Mouse (Mus musculus) fibroblast of lung, adult 2 months (primary cell): ENCODE data around the gene Vmn1r36.
"Not testable (repeated sequence)": the region's sequence is repeated elsewhere in the genome, so short reads cannot be mapped to it uniquely, and the experiment has no call there.

Experiments used
- DNase-seq: peaks from one replicate; pipeline ENCODE4 v3.0.0-alpha.2; 2011; ENCODE audit warnings: low read depth

Vmn1r36 gene

GRCm38 (mm10) chr6:66719068-66719467 lies at the start of gene Vmn1r36:
TSS of gene Vmn1r36 (minus strand) at chr6:66719168.
- not testable (repeated sequence) for DNase-seq

DNA sequence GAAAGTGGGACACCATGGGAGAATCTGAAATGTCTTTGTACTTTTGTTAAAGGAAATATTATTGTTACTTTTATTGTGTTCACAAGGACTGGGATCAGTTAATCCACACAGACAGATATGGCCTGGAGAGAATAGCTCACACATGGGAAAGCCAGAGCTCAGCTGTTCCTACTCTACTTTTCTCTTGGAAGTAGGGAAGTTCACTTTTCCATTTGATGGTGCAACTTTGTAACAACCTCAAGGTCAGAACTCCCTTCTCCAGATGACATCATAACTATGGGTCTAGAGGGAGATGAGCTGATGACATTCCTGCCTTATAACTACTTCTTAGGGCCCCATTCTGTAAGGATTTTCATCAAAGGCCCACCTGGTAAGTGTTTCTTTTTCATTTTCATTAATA lies 10.1 kb upstream of the Vmn1r36 start, which contains the start of gene Vmn1r37:
Vmn1r37 (plus strand) TSS at position 301 of the 400 bp plus-strand sequence.
- DNase-seq: not testable (repeated sequence)

DNA sequence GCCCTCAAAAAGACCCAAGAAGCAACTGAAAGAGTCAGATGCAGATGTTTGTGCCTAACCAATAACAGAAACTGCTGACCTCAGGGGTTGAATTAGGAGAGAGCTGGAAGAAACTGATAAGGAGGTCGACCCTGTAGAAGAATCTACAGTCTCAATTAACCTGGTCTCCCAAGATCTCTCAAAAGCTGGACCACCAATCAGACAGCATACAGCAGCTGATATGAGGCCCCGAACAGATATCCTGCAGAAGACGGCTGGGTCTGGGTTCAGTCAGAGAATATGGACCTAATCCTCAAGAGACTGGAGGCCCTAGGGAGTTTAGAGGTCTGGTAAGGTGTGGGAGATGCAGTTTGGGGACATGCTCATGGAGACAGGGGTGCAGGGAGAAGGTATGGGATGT lies 5.1 kb downstream of the Vmn1r36 start:
- DNase-seq: no peak

DNA sequence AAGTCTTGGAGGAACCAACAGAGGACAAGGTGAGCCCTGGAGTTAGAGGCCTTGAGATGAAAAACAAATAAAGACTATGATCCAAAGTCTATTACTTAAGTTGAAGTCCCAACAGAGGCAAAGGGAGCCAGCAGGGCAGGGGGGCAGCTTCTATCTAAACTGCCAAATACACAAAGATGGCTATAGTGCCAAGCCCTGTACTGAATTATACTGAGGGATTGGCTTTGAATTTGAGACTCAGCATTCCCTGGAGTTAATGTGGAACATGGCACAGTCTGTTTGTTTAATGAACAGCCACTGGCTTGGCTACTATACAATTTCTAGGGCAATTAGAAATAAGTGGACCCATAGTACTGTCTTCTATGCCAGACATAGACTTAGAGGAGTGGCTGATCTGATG lies 10.1 kb downstream of the Vmn1r36 start:
- DNase-seq: no peak

DNA sequence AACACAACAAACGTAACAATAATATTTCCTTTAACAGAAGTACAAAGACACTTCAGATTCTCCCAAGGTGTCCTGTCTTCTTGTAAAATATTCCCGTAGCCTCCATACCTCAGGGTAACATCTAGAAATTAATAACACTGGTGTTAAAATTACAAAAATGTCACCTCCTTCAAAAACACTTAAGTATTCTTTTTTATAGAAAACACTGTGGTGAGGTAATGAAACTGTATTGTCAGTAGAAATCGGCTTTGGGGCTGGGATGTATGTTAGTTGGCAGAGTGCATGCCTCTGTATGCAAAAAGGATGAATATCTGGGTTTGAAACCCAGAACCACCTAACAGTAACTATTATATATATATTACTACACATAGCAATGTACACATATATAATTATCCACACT lies 33.2 kb downstream of the Vmn1r36 start, which contains the start of gene Vmn1r35:
Vmn1r35 (minus strand) TSS at position 101 of the 400 bp plus-strand sequence.
- DNase-seq: no peak
